Mouse (Mus musculus) embryo, embryonic 10 days (tissue): ENCODE results near the gene Spon1.

Experiments used
- DNase-seq: peaks from one replicate; pipeline ENCODE4 v3.0.0-alpha.2; 2015; ENCODE audit warnings: low spot score

The Spon1 gene

DNA sequence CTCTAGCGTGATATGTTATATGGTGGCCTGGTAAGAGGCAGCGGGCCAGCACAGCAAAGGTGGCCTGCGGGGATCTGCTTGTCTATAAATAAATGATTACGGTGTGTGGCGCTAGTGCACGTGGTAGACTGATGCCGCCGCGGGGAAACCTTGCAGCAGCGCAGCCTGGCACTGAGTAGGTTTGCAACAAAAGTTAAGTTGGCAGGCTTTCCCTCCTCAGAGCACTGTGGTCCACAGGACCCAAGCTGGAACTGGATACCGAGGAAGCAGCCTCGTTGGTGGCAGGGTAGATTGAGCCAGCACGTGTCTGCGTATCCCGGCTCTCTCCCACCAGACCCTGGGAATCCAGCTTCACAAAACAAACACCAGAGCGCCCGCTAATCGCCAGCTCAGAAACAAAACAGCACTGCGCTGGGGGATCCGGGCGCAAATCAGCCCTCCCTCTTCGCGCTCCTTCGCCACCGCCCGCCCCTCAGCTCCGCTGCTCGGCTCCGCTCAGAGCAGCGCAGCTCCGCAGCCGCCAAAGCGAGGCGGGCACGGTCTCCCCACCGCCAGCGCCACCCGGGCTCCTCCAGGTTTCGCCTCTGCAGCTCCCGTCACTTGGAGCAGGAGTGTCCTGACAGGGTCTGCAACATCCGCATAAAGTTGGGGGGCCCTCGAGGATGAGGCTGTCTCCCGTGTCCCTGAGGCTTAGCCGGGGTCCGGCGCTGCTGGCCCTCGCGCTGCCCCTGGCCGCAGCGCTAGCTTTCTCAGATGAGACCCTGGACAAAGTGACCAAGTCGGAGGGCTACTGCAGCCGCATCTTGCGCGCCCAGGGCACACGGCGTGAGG lies at the start of gene Spon1:
Gene Spon1, plus strand, starts transcription at position 332 of the 831 bp plus-strand sequence.
- DNase-seq = peak; percentile 81

DNA sequence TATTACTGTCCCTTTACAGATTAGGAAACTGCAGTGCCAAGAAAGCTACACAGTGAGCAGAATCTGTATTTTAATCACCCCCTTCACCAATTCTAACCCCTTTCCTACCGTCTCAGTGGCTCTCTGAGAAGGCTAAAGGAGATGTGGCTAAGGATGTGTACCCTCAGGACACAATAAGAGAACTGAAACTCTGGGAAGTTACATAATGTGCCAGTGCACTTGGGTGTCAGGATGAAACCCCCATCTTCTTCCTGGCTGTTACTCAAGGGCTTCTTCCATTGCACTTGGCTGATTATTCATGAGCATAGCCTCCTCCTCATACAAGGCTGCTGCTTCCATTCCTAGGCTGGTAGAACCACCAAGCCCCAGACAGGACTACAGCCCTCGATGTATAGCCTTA lies 43.8 kb upstream of the Spon1 start:
- DNase-seq = no peak

DNA sequence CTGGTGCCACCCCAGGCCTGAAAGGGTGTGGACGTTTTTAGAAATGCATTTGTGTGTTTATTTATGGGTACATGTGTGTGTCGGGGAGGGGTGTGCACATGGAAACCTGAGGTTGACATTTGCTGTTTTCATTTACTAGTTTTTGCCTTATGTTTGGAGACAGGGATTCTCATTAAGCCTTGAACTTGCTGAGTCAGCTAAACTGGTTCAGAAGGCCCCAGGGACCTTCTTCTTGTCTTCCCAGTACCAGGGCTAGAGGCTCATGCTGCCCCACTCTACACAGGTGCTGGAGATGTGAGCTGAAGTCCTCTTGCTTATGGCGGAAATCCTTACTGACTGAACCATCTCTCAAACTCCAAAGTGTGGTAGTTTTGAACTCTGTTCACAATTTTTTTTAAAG lies 41.9 kb upstream of the Spon1 start:
- DNase-seq = no peak

DNA sequence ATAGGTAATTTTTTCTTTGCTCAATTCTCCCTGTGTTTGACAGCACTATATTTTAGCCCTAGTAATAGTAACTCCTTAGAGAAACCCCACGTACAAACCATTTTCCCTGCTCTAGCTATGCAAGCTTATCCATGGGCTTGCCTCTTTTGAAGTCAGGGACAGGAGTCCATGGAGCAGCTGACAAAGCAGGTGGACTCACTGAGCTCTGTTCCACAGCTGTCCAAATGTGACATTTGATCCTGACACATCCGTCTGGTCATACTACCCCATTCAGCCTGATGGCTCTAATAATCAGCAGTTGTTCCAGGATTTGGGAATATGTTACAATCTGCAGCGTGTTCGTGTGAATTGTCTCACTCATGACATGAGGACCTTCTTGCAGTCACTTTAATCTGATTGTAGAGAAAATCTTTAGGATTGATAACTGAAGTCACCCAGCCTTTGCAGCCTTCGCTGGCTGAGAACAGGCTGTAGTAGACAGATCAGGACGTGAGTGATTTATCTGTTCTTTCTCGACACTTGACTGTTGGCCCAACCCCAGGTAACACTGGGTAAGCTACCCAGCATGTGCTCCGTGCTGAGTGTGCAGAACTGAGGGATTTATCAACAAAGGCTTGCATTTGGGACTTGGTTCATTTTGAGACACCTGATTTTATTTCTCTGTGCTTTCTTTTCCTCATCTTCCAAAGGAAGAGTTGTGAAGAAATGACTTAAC lies 37.6 kb upstream of the Spon1 start:
- DNase-seq = peak; percentile 63

DNA sequence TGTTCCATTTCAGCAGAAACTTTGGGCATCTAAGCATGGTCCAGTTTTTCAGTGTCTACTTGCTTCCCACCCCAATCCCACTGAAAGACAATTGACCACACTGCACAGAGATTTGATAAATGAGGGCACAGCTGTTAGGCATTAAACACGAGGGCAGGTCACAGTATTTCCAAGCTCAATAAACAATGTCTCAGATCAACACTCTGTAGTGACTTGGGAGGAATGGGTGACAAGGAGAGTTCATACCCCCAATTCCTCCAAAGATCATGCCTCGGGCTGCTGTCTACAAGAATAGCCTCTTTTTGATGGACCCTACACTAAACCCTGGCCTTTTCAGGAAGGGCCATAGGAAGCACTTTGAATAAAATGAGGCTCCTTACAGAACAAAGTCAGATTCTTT lies 36.9 kb upstream of the Spon1 start:
- peak; percentile 69 for DNase-seq

DNA sequence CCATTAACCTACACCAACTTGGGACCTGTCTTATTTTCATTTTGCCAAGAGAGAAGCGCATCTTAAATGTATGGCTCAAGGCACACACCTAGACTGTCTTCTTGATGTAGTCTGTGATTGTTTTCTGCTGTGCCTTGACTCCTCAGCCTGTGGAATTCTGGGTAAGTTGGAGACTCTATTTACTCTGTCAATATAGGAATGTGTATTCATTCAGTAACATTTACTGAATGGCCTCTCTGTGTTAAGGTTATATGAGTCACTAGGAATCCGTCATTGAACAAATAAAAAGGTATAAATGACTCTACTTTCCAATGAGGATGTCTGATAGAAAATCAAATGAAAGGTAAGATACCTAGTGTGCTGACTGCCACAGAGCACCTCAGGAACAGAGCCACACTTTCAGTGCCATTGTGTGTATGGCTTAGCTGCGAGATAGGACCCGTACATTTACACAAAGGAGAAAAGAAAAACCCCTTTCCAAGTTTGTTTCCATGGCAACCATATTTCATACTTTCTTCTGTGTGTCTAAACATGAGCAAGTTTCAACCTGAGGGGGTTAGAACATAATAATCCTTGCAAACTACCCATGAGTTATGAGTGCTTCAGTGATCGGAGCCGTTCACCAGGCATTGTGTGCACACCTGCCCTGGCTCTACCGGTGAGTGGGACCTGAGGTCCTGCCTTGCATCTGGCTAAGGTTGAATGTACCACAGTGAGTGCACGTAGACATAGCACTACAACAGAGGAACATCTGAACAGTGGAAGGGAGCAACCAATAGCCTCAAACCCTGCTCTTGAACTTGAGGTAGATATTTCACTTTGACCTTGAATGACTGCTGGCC lies 35.2 kb upstream of the Spon1 start:
- no peak for DNase-seq

DNA sequence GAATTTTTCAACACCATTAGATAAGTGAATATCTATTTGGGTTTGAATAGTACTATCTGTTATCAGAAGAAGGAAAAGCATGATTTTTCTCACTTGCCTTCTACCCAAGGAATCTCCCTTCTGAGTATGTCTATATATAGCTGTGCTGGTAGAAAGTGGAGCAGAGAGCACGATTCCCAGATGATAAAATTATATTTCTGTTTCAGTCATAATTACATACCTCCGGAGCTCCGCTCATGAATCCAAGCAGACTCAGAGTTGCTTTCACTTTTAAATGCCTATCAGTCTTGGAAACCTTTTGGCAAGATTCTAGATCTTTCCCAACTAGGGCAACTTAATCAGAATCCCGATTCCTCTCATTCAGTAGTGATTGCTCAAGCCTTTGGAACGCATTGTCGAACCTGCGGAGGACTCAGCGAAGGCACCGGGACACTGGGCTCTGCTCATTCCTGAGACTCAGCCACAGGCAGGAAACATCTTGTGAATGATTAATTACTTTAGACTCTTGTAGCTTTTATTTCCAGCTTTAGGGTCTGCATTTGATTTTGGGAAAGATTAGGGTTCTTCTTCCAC lies 27.9 kb upstream of the Spon1 start:
- no peak for DNase-seq

DNA sequence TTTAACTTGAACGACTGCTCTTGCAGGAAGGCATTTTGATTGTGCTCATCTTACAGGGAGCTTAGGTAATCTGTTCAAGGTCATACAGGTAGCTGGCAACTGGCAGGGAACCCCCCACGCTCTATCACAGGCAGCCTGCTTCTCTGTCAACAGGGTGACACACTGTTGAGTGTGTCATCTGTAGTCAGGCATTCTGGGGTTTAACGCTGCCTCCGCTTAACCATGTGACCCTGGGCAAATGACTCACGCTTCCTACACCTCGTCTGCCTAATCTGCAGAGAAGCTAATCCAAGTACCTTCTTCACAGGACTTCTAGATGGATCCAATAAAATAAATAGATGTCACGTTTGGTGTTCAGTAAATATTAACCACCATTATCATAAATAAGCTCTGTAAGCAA lies 26.6 kb upstream of the Spon1 start:
- no peak for DNase-seq

DNA sequence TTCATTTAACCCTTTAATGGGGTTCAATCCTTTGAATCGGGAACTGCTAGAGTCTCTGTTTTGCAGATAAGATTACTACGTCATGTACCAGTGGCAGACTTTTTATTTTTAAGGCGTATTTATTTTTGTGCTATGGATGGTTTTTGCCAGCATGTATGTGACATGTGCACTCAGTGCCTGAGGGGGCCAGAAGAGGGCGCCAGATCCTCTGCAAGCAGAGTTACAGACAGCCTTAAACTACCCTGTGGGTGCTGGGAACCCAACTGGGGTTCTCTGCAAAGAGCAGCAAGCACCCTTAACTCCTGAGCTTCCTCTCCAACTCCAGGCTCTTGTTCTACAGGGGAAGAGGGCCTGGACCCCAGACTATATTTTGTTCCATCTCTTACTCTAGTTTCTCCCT lies 23.2 kb upstream of the Spon1 start:
- DNase-seq = no peak

DNA sequence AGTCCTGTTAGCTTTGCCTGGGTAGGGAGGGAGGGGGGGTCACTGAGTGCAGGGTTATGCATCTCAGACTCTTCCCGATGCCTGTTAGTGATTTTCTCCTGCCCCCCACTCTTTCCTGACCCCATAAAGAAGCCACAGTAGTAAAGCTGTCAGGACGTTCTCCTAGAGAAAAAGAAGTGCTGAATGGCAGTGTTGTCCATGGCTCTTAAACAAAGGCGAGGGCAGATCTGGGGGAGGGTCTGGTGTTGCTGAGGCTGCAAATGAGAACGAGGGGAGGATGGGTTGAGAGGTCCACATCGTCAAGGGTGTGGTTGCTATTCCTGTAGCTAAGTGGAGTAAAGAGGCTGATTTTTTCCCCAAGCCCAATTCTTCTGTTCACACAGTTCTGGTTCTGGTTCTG lies 21.8 kb upstream of the Spon1 start:
- DNase-seq = peak; percentile 60

DNA sequence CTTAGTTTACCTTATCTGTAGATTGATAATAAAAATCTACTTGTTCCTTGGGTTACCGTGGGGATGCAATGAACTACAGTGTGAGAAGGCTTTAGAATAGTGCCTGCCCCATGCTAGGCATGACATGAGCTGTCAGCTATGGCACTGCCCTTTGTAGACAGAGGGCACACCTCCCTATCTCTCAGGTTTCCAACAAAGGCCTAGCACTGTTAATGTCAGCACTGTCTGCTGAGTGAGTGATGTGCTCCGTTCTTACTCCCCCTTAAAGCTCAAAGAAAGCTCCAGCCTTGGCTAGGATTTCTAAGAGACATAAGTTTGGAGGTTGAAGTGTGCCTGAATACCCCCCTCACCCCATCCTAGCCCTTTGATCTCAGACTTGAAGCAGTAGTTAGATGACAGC lies 9.2 kb upstream of the Spon1 start:
- no peak for DNase-seq

DNA sequence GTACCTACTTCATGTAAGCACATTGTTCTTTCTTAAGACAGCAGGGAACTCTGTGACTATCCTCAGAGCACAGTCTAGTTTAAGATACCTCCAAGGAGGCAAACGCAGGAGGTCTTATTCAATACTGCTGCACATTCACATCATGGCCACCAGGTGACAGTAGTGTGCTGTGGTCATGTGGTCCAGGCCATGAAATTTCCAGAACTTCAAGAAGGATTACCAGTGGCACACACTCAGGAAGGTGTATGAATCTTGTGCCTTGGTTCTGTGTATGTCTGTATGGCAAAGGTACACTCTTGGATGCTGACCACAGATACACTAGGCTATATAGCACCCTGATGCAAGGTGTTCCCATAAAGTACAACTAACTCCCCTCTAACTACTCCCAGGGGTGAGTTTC lies 6.6 kb upstream of the Spon1 start:
- peak; percentile 87 for DNase-seq

DNA sequence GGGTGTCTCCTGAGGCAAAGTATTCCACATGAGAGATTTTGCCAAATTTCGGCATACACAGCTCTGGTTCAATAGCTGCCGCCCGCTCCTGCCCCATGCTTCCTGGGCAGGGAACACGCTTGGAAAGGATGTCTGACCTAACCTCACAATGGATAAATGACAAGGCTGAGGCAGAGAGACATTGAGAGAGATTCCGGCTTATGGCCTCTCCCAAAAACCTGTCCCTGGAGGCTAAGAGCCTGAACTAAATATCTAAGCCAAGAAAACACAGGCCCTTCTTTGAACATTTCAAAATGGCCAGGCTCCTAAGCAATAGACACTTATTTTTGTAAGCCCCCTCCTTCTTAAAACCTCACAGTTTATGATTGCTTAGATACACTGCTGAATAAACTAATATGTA lies 665 bp upstream of the Spon1 start:
- DNase-seq = no peak

DNA sequence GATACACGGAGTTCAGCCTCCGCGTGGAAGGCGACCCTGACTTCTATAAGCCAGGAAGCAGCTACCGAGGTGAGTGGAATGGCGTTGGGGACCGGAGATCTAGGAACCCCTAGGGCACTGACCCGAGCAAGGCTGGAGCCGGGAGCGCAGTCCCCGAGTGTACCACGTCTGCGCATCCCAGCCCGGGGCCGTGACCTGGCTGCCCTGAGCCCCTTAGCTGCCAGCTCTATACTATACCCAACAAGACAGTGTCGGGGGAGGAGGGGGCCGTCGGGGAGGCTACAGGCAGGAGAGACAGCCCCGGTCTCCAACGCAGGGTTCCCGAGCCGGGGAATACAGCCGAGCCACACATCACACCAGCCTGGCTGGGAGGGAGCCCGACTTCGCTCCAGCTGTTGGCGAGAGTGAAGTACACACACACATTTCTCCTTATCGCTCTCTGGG lies 722 bp downstream of the Spon1 start:
- DNase-seq = no peak

DNA sequence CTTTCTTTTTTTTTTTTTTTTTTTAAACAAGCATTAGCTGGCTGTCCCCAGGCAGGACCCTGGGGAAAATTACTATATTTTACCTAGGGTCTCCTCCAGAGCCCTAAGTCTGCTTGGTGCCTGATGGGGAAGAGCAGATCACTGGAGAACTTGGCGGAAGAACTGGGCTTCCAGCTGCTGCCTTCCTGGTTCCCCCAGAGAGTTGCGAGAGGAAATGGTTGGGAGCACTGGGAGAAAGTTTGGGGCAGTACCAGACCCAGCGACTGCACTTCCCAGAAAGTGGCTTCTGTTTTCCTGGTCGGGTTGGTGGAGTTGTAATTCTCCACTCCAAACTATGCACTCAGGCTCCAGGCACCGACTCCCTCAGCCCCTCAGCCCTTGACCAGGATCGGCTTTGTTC lies 1.7 kb downstream of the Spon1 start:
- DNase-seq = no peak

DNA sequence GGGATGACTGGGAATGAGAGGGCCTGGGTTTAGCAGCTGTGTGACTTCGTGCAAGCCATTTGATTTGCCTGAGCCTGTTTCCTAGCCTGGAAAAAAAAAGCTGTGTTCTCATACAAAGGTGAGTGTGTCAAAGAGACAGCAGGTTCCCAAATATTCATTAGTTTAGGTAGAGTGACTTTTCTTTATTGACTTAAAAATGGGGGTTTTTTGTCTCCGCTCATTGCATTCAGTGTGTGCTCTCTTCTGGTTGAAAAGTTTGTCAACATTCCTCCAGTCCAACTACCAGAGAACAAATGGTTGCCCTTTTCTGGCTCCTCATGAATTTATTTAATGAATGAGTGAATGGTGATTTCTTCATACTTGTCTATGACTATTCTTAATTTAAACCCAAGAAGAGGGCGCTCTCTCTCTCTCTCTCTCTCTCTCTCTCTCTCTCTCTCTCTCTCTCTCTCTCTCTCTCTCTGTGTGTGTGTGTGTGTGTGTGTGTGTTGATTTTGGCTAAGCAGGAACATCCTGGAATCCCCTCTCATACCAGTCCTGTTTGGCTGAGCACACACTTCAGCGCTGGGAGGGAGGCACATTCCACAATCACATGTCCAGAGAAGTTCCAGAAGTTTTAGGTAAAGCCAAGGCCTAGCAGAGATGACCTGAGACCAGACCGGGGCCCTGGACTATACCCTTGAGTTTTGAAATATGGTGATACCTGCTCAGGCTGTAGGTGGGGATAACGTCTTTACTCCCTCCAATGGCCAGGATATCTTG lies 2.6 kb downstream of the Spon1 start:
- DNase-seq = no peak

DNA sequence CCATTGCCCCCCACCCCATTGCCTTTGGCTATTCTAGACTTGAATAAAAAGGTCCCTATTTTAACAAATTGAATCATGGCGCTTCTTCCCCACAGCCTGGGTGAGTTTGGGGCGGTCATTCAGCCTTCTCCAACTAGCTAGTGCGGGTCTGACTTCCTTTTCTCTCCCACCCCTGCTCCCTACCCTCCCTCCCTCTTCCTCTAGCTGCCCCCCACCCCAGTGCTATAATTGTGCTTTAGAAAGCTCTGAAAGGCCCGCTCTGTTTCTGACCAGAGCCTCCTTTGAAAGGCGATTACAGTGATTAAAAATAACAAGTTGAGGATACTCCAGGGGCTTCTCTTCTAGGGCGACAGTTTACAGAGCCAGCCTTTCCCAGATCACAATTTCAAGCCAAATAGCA lies 3.5 kb downstream of the Spon1 start:
- DNase-seq = peak; percentile 46

DNA sequence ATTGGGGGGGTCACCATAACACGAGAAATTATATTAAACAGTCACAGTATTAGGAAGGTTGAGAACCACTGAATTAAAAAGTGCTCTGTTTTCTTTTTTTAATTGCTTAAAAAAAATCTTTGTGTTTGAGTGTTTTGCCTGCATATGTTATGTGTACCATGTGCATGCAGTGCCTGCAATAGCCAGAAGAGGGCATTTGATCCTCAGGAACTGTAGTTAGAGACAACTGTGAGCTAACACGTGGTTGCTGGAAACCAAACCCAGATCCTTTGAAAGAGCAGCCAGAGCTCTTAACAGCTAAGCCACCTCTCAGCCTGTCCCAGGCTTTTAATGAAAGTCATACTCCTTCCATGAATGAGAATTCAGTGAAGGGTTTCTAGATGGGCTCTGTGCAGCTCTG lies 6.3 kb downstream of the Spon1 start:
- DNase-seq = peak; percentile 16

DNA sequence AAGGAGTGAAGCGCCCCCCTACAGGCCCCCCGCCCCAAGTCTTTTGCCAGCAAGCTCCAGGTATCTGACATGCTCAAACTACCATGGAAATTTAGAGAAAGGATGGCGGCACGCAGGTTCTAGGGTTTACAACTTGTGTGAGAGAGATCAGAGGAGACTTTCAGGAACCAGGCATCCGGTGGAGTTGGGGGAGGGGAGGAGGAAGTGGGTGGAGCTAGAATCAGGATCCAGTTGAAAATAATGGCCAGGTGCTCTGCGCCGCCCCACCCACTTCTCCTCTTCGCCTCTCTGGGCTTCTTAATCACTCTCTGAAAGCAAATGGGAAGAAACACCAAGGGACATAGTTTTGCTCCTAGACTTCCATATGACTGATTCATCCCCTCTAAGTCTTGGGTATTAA lies 7.6 kb downstream of the Spon1 start:
- DNase-seq = no peak

DNA sequence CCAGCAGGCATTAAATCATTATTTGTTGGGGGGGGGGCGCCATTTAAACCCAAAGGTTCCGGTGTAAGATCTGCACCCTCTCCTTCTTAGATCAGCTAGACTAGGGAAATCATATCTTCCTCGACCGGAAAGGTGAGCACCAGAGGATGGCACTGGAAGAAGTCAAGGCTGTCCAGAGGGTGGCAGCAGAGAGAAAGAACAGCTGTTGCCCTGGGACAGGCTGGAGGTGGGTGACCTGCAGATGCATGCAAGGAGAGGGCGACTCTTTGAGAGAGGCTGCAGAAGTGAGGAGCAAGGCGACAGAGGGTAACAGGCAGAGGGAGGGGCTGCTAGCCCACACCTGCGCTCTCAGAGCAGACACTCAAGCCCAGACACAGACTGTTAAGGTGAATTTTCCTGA lies 8.2 kb downstream of the Spon1 start:
- peak; percentile 84 for DNase-seq

DNA sequence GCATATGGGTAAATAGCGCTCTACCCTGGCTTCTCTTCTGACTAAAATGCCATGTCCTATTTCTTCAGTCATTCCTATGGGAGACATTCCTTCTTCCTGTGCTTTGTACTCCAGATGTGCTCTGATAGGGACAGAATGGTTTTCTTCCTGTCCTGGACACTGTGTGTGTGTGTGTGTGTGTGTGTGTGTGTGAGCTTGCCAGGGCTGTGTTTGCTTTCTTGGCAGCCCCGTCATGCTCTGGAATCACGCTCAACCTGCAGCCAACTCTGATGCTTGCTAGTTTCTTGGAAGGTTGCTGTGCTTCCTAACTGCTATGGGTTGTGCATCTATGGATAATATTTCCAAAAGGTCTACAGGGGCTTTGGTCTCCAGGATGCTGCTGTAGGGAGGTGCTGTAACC lies 9.1 kb downstream of the Spon1 start:
- DNase-seq = no peak

DNA sequence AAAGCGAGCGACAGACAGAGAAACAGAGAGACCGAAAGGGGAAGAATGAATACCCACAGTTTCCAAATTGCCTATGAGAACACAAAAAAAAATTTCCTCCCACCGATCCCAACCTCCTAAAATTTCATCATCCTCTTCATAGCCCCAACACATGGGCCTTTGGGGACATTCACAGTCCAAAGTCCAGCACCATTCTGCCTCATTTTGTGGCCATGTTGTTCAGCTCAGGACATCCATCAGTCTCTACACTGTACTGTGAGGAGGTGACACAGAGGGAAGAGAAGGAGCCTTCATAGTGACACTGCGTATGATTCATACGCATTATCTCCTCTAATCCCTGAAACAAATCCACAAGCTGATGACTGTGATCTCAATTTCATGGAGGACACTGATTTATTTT lies 12.7 kb downstream of the Spon1 start:
- no peak for DNase-seq
